Mouse (Mus musculus) lung, embryonic 15.5 days (tissue): Measurements from ENCODE around the gene Bcl2l1. TPM values are rescaled to one million over a fixed set of nuclear protein-coding genes. Genes with fewer than 3 reads are reported as not detected.

ENCODE experiments used
- microRNA-seq: library from miRNA; unstranded; fragments of <30 nt; microRNA quantifications from one replicate; pipeline ENCODE4, GENCODE M21; 2016
- polyA plus RNA-seq: library from polyadenylated mRNA; unstranded; fragments of >200 nt; fragmentation: Nextera tagmentation; extraction: Ambion mirVana; gene quantifications from 2 replicates; pipeline ENCODE4 v1.2.1, GENCODE M21; 2015

Gene Bcl2l1
- polyA plus RNA-seq, 1 experiment from 2014 or later, result 107 TPM

Small RNAs within 50 kb of the gene (microRNA-seq; reads per million reads assigned to microRNA genes)
- gene Gm23802 (not detected), gene Mir5622 (1.3 reads per million)

Other genes with a start within 250 kb of the Bcl2l1 start
- not detected in 2 replicates for gene Defb45, start 232.3 kb downstream of the Bcl2l1 start, polyA plus RNA-seq
- gene Defb36, start 227.4 kb downstream of the Bcl2l1 start, polyA plus RNA-seq, result not detected in 2 replicates
- gene Defb25, start 208.7 kb downstream of the Bcl2l1 start, polyA plus RNA-seq, result 1.7 TPM in 1 of 2 replicates, not detected in the other
- gene Rem1, start 204.8 kb downstream of the Bcl2l1 start, polyA plus RNA-seq, result 8.0 and 8.5 TPM in 2 replicates
- 97.7 and 104 TPM in 2 replicates for gene H13, start 162.3 kb downstream of the Bcl2l1 start, polyA plus RNA-seq
- 27.1 and 28.5 TPM in 2 replicates for gene Mcts2, start 144.7 kb downstream of the Bcl2l1 start, polyA plus RNA-seq
- gene Id1, start 95.5 kb downstream of the Bcl2l1 start, polyA plus RNA-seq, result 134 and 143 TPM in 2 replicates
- gene Cox4i2, start 77.6 kb downstream of the Bcl2l1 start, polyA plus RNA-seq, result 74.8 and 81.0 TPM in 2 replicates
- gene Tpx2, start 16.2 kb upstream of the Bcl2l1 start, polyA plus RNA-seq, result 92.1 and 94.7 TPM in 2 replicates
- gene Mylk2, start 79.6 kb upstream of the Bcl2l1 start, polyA plus RNA-seq, result 0.05 TPM in 2 replicates
- 7.6 and 8.6 TPM in 2 replicates for gene Foxs1, start 101.5 kb upstream of the Bcl2l1 start, polyA plus RNA-seq
- gene Dusp15, start 120.0 kb upstream of the Bcl2l1 start, polyA plus RNA-seq, result 0.13 and 0.30 TPM in 2 replicates
- gene Ttll9, start 130.8 kb upstream of the Bcl2l1 start, polyA plus RNA-seq, result 0.67 and 1.1 TPM in 2 replicates
- gene Pdrg1, start 183.7 kb upstream of the Bcl2l1 start, polyA plus RNA-seq, result 106 and 117 TPM in 2 replicates
- not detected in 2 replicates for gene Xkr7, start 200.1 kb upstream of the Bcl2l1 start, polyA plus RNA-seq
- gene Ccm2l, start 234.2 kb upstream of the Bcl2l1 start, polyA plus RNA-seq, result 5.3 TPM in 2 replicates